Mouse (Mus musculus): ENCODE results near the gene H2afy.
A peak's percentile ranks its signal among the peaks of the same experiment; 100 is the strongest.

The H2afy gene

GRCm38 (mm10) chr13:56144021-56144420, 7.9 kb upstream of the H2afy start:
- DNase-seq = no peak

GRCm38 (mm10) chr13:56143151-56143513, 7.0 kb upstream of the H2afy start:
- no peak for DNase-seq

DNA sequence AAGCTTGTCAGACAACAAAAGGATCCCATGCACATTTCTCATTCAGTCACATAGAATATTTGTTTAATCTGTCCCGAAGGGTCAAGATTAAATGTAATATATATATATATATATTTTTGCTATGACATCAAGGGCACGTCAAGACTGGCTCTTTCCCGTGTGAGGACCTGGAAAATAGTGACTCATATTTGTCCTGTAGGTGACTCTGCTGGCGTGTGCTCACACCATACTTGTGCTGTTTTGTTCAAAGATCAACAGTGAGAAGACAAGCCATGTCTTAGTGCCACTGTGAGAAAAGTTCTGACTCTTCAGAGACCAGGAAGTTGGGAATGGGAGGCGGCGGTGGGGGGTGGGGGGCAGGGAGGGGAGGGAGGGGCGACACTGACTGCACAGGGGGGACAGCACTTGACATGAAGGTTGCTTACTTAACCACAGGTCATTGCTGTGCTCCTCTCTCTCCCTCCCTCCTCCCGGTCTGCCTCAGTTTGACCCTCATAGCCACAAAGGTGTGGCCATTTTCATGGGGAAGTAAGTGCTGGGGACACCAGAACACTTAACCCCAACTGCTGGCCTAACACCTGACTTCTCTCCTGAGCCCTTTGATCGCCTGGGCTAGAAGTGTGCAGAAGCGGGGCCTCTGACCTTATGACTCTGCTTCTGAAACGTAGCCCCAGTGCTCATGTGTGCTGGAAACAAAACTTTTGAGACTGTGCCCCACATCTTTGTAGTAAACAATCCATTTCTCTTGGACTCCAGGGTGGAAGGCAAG, 6.4 kb upstream of the H2afy start:
- DNase-seq = no peak

DNA sequence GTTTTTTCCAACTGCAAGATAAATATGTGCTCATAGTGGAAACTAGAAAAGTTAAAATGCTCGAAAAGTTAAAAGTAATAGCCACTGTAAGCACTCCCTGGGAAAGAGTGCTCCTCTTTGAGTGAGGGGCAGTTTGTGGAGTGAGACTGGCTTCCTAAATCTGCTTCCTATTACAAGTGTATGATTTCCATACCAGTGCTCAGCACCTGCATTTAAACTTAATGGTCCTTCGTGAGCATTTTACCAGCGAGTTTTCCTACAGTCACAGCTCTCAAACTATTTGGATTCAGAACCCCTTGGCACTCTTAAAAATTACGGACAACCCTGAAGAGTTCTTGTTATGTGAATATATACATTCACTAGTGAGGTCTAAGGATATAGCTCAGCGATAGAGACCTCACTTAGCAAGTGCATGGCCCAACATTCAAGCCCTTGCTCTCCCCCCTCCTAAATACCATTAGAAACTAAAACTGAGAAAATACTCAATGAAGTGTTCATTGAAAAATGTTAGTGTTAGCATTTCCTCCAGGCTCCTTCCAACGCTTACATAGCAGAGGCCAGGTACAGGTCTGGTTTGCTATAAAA, 3.1 kb upstream of the H2afy start:
- no peak for DNase-seq

DNA sequence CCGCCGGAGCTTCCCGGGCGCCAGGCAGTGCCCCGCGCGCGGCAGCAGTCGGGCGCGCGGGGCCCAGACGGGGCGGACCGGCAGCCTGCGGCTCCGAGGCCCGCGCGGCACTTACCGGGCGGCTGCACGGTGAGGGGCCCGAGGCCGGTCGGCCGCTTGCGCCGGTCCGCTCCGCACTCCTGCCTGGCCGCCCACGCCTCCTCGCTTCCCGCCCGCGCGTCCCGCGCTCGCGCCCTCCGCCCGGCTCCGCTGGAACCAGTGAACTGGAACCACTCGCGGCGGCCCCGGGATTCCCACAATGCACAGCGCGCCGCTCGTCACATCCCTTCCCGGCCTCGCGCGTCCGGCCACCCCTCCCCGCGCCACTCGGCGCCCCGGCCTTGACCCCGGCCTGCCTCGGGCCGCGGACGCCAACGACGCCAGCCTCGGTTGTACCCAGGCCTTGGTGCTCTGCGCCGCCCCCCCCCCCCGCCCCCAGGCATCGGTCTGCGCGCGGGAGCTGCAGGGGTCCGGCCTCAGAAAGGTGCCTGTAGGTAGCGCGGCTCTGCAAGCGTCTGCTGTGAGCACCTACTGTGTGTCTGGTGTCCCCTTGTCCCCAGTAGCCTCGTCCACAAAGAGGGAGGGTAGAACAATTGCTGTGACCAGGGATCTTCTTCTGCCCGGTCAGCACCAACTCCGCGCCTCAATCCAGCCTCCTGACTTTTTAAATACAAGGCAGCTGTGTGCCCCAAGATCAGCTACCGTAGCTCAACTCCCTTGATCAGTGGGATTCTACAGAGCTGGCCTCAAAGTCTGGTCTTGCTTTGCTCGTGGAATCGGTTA, 719 bp downstream of the H2afy start:
- DNase-seq = peak; percentile 87 to 88

DNA sequence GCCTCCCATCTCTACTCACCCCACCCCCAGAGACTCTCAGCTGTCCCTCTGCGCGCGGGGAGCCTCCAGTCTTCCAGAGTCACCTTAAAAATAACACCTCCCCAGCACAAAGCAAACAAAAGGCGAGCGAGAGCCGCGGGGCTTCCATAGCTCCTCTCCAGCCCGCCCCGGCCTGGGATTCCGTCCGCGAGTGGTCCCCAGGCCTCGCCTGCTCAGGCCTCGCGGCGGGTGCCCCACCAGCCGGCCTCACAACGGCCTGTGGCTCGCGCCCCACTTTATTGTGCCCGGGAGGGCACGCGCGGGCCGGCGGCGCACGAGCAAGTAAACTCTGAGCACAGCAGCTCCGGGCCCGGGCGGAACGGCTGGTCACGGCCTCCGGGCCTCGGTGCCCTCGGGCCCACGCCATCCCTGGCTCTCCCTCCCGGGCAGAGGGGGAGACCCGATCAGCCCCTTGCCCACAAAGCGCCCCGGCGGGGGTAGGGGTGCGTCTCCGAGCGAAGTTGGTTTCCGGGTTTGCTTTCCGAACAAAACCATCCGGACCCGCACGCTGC, 1.5 kb downstream of the H2afy start:
- peak; percentile 66 to 67 for DNase-seq

DNA sequence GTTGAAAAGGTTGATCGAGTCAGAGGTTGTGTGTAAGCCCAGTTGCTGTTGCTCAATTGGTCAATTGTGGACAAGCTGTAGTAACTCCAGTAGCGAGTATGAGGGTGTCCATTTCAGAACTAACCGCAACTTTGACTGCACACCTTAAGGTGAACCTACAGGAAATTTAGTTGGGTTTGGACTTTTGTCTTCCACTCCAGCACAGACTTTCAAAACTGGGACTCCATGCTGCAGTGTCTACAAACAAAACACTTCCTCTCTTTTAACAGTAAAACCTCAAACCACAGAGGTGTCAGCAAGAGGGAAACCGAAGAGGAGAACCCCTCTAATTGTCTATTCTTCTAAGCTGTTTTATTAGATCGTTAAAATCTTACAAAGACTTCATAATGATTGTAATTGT, 2.1 kb downstream of the H2afy start:
- no peak for DNase-seq

- no peak for DNase-seq
Measured at GRCm38 (mm10) chr13:56132941-56133340, 3.2 kb downstream of the H2afy start.

GRCm38 (mm10) chr13:56132326-56132936, 3.7 kb downstream of the H2afy start:
- DNase-seq = peak; percentile 54 to 65

DNA sequence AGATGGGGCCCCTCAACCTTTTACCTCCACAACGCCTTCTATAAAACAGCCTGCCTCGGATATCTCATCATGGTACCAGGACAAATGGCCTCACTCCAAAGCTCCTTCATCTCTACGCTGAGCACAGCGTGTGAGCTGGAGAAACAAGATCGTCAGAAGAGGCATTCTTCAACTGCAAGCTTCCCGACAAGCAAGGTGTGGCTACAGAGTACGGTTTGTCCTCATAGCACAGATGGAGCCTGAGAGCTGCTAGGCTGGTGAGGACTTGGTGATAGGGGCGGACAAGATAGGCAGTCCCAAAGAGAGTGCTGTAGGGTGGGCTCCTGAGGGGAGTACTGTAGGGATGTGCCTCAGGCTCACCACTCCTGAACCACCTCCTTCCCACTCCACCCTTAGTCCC, 5.6 kb downstream of the H2afy start:
- no peak for DNase-seq

DNA sequence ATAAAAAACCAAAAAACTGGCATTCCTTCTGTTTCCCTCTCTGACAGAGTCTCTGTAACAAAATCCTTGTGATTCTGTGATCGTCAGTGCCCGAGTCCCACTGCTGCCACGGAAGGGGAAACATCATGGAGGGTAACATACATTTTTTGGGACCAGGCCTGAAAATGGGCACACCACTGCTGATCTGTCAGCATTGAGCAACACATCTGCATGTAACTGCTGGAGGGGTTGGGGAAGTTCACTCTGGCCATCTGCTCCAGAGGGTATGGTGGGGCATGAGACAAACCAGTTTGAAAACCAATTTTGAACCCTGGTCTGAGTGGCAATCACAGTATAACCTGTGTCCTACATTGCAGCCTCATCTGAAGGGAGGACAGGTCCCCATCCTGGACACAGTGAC, 6.6 kb downstream of the H2afy start:
- no peak for DNase-seq

- DNase-seq = no peak
Measured at GRCm38 (mm10) chr13:56129014-56129413, 7.1 kb downstream of the H2afy start.

GRCm38 (mm10) chr13:56125632-56126031, 10.5 kb downstream of the H2afy start:
- no peak for DNase-seq

DNA sequence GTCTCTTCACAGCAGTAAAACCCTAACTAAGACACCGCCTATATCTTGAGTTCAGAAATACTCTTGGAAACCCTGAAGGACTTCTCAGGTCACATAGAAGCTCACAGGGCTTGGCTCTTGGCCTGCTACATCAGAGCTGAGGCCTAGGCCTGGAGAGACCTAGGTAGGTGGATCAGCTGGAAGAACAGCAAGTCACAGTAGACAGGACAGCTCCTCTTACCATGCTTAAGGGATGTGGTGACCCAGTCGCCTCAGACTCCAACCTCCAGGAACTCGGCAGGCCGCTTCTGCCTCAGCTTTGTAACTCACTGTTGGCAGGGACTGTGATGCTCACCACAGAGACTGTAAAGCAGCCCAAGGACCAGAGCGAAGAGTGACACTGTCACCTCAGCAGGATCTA, 13.1 kb downstream of the H2afy start:
- DNase-seq = no peak

DNA sequence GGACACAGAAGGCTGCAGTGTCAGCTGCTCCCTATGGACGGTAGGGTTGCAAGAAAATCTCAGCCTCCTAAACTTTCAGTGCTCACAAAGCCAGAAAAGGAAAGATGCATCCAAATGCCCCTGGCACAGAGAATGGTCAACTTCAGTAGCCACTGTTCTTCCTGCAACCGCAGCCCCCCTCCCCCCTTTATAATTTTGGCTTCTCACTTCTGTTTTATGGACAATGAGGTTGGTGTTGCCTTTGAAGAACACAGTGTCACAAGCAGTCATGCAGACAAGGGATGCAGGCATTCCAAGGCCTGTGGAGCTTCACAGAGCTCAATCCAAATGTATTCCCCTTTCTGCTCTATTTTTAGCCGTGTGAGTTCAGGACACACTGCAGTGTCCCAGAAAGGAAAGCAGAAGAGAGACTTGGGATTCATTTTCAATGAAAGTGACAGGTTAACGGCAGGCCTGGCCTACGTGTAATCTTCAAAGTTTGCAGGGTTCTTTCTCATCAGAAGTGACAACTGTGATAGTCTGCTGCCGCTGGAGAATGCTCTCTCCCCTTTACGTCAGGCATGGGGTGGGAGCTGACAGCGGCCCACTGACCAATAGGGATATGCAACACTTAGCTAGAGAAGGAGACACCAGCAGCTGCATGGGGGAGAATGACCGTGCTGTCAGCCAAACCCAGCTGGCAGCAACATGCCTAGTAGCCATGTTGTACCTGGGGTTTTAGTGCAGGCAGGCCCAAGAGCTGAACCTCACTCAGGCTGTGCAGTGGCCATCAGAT, 18.0 kb downstream of the H2afy start:
- DNase-seq = no peak

DNA sequence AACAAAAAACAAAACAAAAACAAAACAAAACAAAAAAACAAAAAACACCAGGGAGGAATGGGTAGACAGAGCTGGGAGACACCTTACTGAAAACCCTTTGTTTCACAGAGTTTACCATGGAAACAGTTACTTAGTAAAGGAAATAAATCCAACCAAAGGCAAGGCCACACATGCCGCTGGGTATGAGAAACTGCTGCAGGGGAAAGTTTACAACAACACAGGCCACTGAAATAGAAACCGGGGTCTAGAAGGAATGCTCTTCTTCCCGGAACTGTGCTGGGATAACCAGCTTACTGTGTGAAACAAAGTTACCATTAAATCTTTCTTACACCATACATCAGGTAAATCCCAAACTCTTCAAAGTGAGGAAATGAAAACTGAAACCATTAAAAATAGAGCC, 20.3 kb downstream of the H2afy start:
- DNase-seq = no peak

GRCm38 (mm10) chr13:56115386-56115785, 20.8 kb downstream of the H2afy start:
- no peak for DNase-seq

- no peak for DNase-seq
Measured at GRCm38 (mm10) chr13:56113431-56114248, 22.5 kb downstream of the H2afy start.

DNA sequence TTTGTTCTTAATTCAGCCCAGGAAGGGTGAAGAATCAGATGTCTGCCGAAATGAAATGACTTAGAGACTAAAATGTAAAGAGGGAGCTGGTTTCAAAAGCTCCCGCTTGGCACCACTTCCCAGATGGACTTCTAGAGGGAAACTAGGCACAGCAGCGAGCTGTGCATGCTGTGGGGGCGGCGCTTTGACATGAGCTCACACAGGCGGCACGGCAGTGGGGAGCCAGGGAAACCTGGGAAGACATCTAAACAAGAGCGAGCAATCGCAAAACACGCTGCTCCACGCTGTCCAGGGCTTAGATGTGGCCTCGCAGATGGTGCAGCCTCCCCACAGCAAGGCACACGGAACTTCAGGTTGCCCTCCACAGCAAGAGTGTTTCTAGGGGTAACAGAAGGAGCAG, 23.2 kb downstream of the H2afy start:
- DNase-seq = no peak

DNA sequence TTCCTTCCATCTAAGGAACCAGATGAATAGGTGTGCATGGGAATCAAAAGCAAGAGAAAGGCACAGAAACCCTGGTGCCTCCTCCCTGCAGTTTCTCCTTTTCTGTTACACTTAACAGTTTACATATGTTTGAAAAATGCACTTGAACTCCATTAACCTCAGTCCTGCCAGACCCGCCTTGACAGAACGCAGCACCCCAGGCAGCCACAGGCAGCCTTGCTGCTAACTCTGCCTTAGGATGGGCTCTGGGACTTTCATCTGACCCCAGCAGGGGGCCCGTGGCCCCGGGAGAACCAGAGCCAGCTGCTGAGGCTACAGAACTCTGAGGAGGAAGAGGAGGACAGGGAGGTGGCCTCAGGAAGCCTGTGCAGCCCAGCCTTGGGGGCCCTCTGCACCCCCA, 23.7 kb downstream of the H2afy start:
- no peak for DNase-seq

DNA sequence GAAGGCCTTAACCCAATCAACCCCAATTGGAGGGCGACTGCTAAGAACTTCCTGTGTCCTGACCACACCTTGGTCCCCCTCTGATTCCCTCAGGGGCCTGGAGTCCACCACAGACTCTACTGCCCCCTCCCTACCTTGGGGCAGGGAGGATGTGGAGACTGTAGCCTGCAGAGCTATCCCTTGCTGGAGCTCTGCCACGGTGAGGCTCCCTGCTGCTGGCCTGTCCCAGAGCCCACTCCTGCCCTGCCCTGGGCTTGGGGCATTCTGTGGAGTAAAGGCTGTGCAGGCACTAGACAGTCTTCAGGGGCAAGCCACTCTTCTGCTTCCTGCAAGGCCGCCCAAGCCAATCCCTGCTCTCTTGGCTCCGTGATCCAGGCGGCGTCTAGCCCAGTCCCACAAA, 24.6 kb downstream of the H2afy start:
- DNase-seq = no peak

All from thymus, postnatal 36 days (tissue).